Mouse (Mus musculus) CH12.LX (cell line): Measurements from ENCODE around the gene Apoa1.

Experiments
- CTCF ChIP-seq, 2 experiments: IDR thresholded peaks in 1 of 2; conservative IDR thresholded peaks in 1 of 2; 2 replicates each; pipeline ENCODE4 v1.5.1; 2011 to 2012; ENCODE audit warnings: low read depth in 2 of 2, low read length in 2 of 2, improper control_type of control experiment in 1 of 2, inconsistent platforms in 1 of 2, mild to moderate bottlenecking in 1 of 2, moderate library complexity in 1 of 2
- ELF1 ChIP-seq: IDR thresholded peaks from 2 replicates; pipeline ENCODE4 v1.6.1; 2014; ENCODE audit warnings: low read depth, mild to moderate bottlenecking, inconsistent platforms, low read length, improper control_type of control experiment
- EP300 ChIP-seq: IDR thresholded peaks from 2 replicates; pipeline ENCODE4 v1.6.1; 2011; ENCODE audit warnings: low read length, improper control_type of control experiment
- JUND ChIP-seq: conservative IDR thresholded peaks from 2 replicates; pipeline ENCODE4 v1.6.1; 2011; ENCODE audit warnings: low read depth, low read length, improper control_type of control experiment
- MXI1 ChIP-seq: IDR thresholded peaks from 2 replicates; pipeline ENCODE4 v1.6.1; 2011; ENCODE audit warnings: mild to moderate bottlenecking, low read depth, low read length, improper control_type of control experiment
- POLR2A ChIP-seq: IDR thresholded peaks from 2 replicates; pipeline ENCODE4 v1.6.1; 2011; ENCODE audit warnings: low read depth, mild to moderate bottlenecking, improper control_type of control experiment, low read length
- RAD21 ChIP-seq: IDR thresholded peaks from 2 replicates; pipeline ENCODE4 v1.6.1; 2011; ENCODE audit warnings: low read depth, mild to moderate bottlenecking, low read length, improper control_type of control experiment, moderate library complexity
- RCOR1 ChIP-seq: conservative IDR thresholded peaks from 2 replicates; pipeline ENCODE4 v1.6.1; 2012; ENCODE audit warnings: low read depth, mild to moderate bottlenecking, inconsistent platforms, low read length, improper control_type of control experiment
- TCF12 ChIP-seq: IDR thresholded peaks from 2 replicates; pipeline ENCODE4 v1.6.1; 2014; ENCODE audit warnings: low read depth, mild to moderate bottlenecking, inconsistent platforms, low read length, improper control_type of control experiment

GRCm38 (mm10) chr9:46229573-46230449 is 1.4 kb downstream of the Apoa1 start:
- no peak for TF ChIP-seq JUND
- peak; percentile 28 to 79 for TF ChIP-seq CTCF (conservative IDR thresholded peaks at IDR 0.05 in 1 of 2, IDR thresholded peaks at IDR 0.05 in 1 of 2; ENCODE audit: low read depth in 2 of 2, low read length in 2 of 2)
- no peak for TF ChIP-seq POLR2A
- TF ChIP-seq EP300: no peak
- no peak for TF ChIP-seq RCOR1
- TF ChIP-seq RAD21: peak; percentile 41
- TF ChIP-seq ELF1: no peak
- TF ChIP-seq MXI1: no peak
- TF ChIP-seq TCF12: no peak
